In the genomic region with DNA sequence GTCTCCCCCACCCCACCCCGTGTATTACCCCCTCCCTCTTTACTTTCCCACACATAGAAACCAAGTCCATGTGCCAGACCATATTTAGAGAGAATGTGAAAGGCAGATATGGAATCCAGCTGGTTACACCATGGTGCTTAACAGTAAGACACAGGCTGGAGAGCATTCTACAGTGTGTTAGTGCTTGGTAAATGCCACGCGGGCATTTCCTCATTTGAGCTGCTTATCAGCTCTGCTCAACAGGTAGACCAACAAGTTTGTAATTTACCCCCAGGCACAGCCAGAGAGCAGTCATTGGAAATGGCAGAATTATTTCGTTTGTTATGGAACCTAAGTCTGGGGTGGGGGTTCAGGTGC, we compare ENCODE assay signal across 16 mouse cellular contexts.
A peak's percentile ranks its signal among the peaks of the same experiment; 100 is the strongest.
DNase-seq lines count a peak whose midpoint lies in the region; ATAC-seq and TF ChIP-seq lines count a peak whose summit lies in the region.
"Had no signal": no experiment of that assay in that cellular context is flagged by ENCODE, and none has a peak within 500 bp of the region (broad histone marks: within the 10 kb centered on the region; RNA-seq: fewer than 3 reads in every experiment).

No protein-coding gene starts in this region.

- no peaks in the 10 kb centered on the region for H3K36me3 ChIP-seq in intestine, embryonic 14.5 days (ENCODE audit: control insufficient read depth, insufficient read depth, low read length)
- H3K36me3 ChIP-seq in intestine, embryonic 15.5 days: no peaks in the 10 kb centered on the region
- H3K36me3 ChIP-seq in intestine, embryonic 16.5 days (ENCODE audit: control insufficient read depth, insufficient read depth, low read length): no peaks in the 10 kb centered on the region
- H3K36me3 ChIP-seq in intestine, postnatal 0 days (ENCODE audit: control insufficient read depth, insufficient read depth): no peaks in the 10 kb centered on the region
- no peaks in the 10 kb centered on the region for H3K36me3 ChIP-seq in midbrain, embryonic 13.5 days
- H3K36me3 ChIP-seq: G1E had no signal

- no peak overlapping the region for H3K4me2 ChIP-seq in intestine, embryonic 14.5 days (ENCODE audit: low read length)
- no peak overlapping the region for H3K4me2 ChIP-seq in intestine, embryonic 15.5 days (replicated peaks)
- no peak overlapping the region for H3K4me2 ChIP-seq in intestine, embryonic 16.5 days (ENCODE audit: low read depth, low read length)
- peak overlapping the region; percentile 24 for H3K4me2 ChIP-seq in intestine, postnatal 0 days (replicated peaks; ENCODE audit: low read depth)
- no peak overlapping the region for H3K4me2 ChIP-seq in midbrain, embryonic 13.5 days (replicated peaks)

- H3K9me3 ChIP-seq in intestine, embryonic 14.5 days (ENCODE audit: control insufficient read depth, low read length): no peaks in the 10 kb centered on the region
- no peaks in the 10 kb centered on the region for H3K9me3 ChIP-seq in intestine, embryonic 15.5 days
- no peaks in the 10 kb centered on the region for H3K9me3 ChIP-seq in intestine, embryonic 16.5 days (ENCODE audit: control insufficient read depth, low read length)
- no peaks in the 10 kb centered on the region for H3K9me3 ChIP-seq in intestine, postnatal 0 days (ENCODE audit: control insufficient read depth)
- no peaks in the 10 kb centered on the region for H3K9me3 ChIP-seq in midbrain, embryonic 13.5 days
- H3K9me3 ChIP-seq: G1E had no signal

- intact Hi-C loops in gastrocnemius, postnatal 14 days (cut with DNase I; ENCODE audit: low total_unique reads): no loop called here

- H3K27me3 ChIP-seq in intestine, embryonic 14.5 days (replicated peaks; ENCODE audit: control insufficient read depth, insufficient read depth, low read length): no peaks in the 10 kb centered on the region
- H3K27me3 ChIP-seq in intestine, embryonic 15.5 days (replicated peaks): no peaks in the 10 kb centered on the region
- H3K27me3 ChIP-seq in intestine, embryonic 16.5 days (replicated peaks; ENCODE audit: control insufficient read depth, insufficient read depth, low read length): no peaks in the 10 kb centered on the region
- H3K27me3 ChIP-seq in intestine, postnatal 0 days (replicated peaks; ENCODE audit: control insufficient read depth, insufficient read depth, low read length): no peaks in the 10 kb centered on the region
- H3K27me3 ChIP-seq in midbrain, embryonic 13.5 days: no peaks in the 10 kb centered on the region
- H3K27me3 ChIP-seq: CH12.LX, Patski had no signal

- no peak overlapping the region for H3K4me3 ChIP-seq in intestine, embryonic 14.5 days (ENCODE audit: low read depth, low read length)
- no peak overlapping the region for H3K4me3 ChIP-seq in intestine, embryonic 15.5 days (replicated peaks)
- H3K4me3 ChIP-seq in intestine, embryonic 16.5 days (ENCODE audit: low read length): no peak overlapping the region
- H3K4me3 ChIP-seq in intestine, postnatal 0 days (ENCODE audit: low read depth, low read length): no peak overlapping the region
- H3K4me3 ChIP-seq in midbrain, embryonic 13.5 days (replicated peaks): no peak overlapping the region

- H3K4me1 ChIP-seq in intestine, embryonic 14.5 days (replicated peaks; ENCODE audit: control insufficient read depth, insufficient read depth, low read length): no peaks in the 10 kb centered on the region
- no peaks in the 10 kb centered on the region for H3K4me1 ChIP-seq in intestine, embryonic 15.5 days (replicated peaks)
- no peaks in the 10 kb centered on the region; the same call in 1 of the 2 replicates for H3K4me1 ChIP-seq in intestine, embryonic 16.5 days (ENCODE audit: control insufficient read depth, insufficient read depth, low read length)
- H3K4me1 ChIP-seq in intestine, postnatal 0 days (replicated peaks; ENCODE audit: control insufficient read depth, insufficient read depth, low read length): no peaks in the 10 kb centered on the region
- H3K4me1 ChIP-seq in midbrain, embryonic 13.5 days (replicated peaks): no peaks in the 10 kb centered on the region

- no peak for TF ChIP-seq CTCF in intestine, postnatal 0 days (IDR thresholded peaks at IDR 0.05; ENCODE audit: low read depth)

- 0 out of 2 replicates have a peak, but pooled peaks have one; percentile 23 for ATAC-seq in intestine, embryonic 14.5 days (replicated peaks; ENCODE audit: low FRiP score, low TSS enrichment, low read depth)
- ATAC-seq in intestine, embryonic 15.5 days: peak; percentile 80
- ATAC-seq in intestine, embryonic 16.5 days: peak; percentile 82
- ATAC-seq in intestine, postnatal 0 days: peak; percentile 89
- ATAC-seq in midbrain, embryonic 13.5 days: no peak
- ATAC-seq in monocyte, adult 5-6 weeks (replicated peaks; ENCODE audit: insufficient number of reproducible peaks, low FRiP score, low TSS enrichment, poor library complexity, severe bottlenecking): no peak
- ATAC-seq: activated CD4-positive, CD25-positive, alpha-beta regulatory T cell, adult 4 months; CD4-positive, CD25-positive, alpha-beta regulatory T cell, adult 4 months; Patski had no signal

- WGBS in intestine, embryonic 14.5 days: 71% methylated on average over 4 of the region's 4 CpGs
- 75% methylated on average over 4 of the region's 4 CpGs for WGBS in intestine, embryonic 15.5 days
- 67% methylated on average over 4 of the region's 4 CpGs for WGBS in intestine, embryonic 16.5 days
- WGBS in intestine, postnatal 0 days: 45% methylated on average over 4 of the region's 4 CpGs
- 83% methylated on average over 4 of the region's 4 CpGs for WGBS in midbrain, embryonic 13.5 days

- H3K9ac ChIP-seq in intestine, embryonic 14.5 days (ENCODE audit: low read length): no peak overlapping the region
- no peak overlapping the region for H3K9ac ChIP-seq in intestine, embryonic 15.5 days
- no peak overlapping the region for H3K9ac ChIP-seq in intestine, embryonic 16.5 days (ENCODE audit: low read depth, low read length)
- no peak overlapping the region for H3K9ac ChIP-seq in intestine, postnatal 0 days (ENCODE audit: low read depth, low read length)
- H3K9ac ChIP-seq in midbrain, embryonic 13.5 days (replicated peaks): no peak overlapping the region

- DNase-seq in intestine, embryonic 14.5 days (ENCODE audit: low spot score): no peak
- DNase-seq in gastrocnemius, postnatal 14 days: no peak
- DNase-seq in gastrocnemius, adult 18-20 months (ENCODE audit: low spot score): no peak
- DNase-seq: B cell, adult 2 months; cerebellum, adult 11 months; cerebellum, adult 11-12 months had no signal

- no peak overlapping the region for H3K27ac ChIP-seq in intestine, embryonic 14.5 days (ENCODE audit: low read depth)
- no peak overlapping the region for H3K27ac ChIP-seq in intestine, embryonic 15.5 days
- peak overlapping the region; percentile 65 for H3K27ac ChIP-seq in intestine, embryonic 16.5 days (ENCODE audit: low read length)
- H3K27ac ChIP-seq in intestine, postnatal 0 days (ENCODE audit: low read depth, low read length): 0 out of 2 replicates have a peak overlapping the region, but pooled peaks have one; percentile 5
- no peak overlapping the region for H3K27ac ChIP-seq in midbrain, embryonic 13.5 days

Comparison
In these comparisons a context has a peak if more than half of its experiments do, and no peak if none do; other contexts are left out.
1. H3K27ac ChIP-seq: peak in intestine, embryonic 16.5 days (single experiment) and intestine, postnatal 0 days (single experiment); none in intestine, embryonic 14.5 days (single experiment), intestine, embryonic 15.5 days (single experiment) and midbrain, embryonic 13.5 days (single experiment).
2. ATAC-seq: peak in intestine, embryonic 14.5 days (single experiment), intestine, embryonic 15.5 days (single experiment), intestine, embryonic 16.5 days (single experiment) and intestine, postnatal 0 days (single experiment); none in midbrain, embryonic 13.5 days (single experiment) and monocyte, adult 5-6 weeks (single experiment).